23 mouse cellular contexts compared by ENCODE assay signal in genomic region chrX:136060698-136061097, GRCm38 (mm10). TPM values are rescaled to one million over a fixed set of nuclear protein-coding genes. Genes with fewer than 3 reads are reported as not detected.
DNase-seq lines count a peak whose midpoint lies in the region; ATAC-seq and TF ChIP-seq lines count a peak whose summit lies in the region.
"Had no signal": no experiment of that assay in that cellular context is flagged by ENCODE, and none has a peak within 500 bp of the region (broad histone marks: within the 10 kb centered on the region; RNA-seq: fewer than 3 reads in every experiment).

No protein-coding gene starts in this region.

- WGBS in liver, embryonic 12.5 days (ENCODE audit: insufficient replicate concordance), result 59% methylated on average over 1 of the region's 1 CpGs
- 55% methylated on average over 1 of the region's 1 CpGs for WGBS in liver, embryonic 11.5 days
- 47% methylated on average over 1 of the region's 1 CpGs for WGBS in stomach, postnatal 0 days

- TF ChIP-seq CTCF in stomach, postnatal 0 days (IDR thresholded peaks at IDR 0.05; ENCODE audit: low read depth), result no peak

- no peak for TF ChIP-seq EP300 in stomach, postnatal 0 days (optimal IDR thresholded peaks at IDR 0.05)

- no peak overlapping the region for H3K9ac ChIP-seq in liver, embryonic 12.5 days
- H3K9ac ChIP-seq in liver, embryonic 11.5 days (ENCODE audit: low read depth, low read length), result no peak overlapping the region
- no peak overlapping the region for H3K9ac ChIP-seq in stomach, postnatal 0 days (ENCODE audit: low read length)
- H3K9ac ChIP-seq: embryonic facial prominence, embryonic 13.5 days; forebrain, embryonic 12.5 days; heart, embryonic 15.5 days had no signal

- intact Hi-C loops in heart, postnatal 25 days (cut with DNase I), result no loop called here

- no peaks in the 10 kb centered on the region for H3K4me1 ChIP-seq in liver, embryonic 12.5 days
- H3K4me1 ChIP-seq in liver, embryonic 11.5 days (replicated peaks; ENCODE audit: control insufficient read depth, insufficient read depth, low read length), result no peaks in the 10 kb centered on the region
- H3K4me1 ChIP-seq in stomach, postnatal 0 days (replicated peaks; ENCODE audit: control insufficient read depth, insufficient read depth), result no peaks in the 10 kb centered on the region
- H3K4me1 ChIP-seq: embryonic facial prominence, embryonic 13.5 days; forebrain, embryonic 12.5 days; heart, embryonic 15.5 days; hindbrain, embryonic 10.5 days had no signal

- H3K27me3 ChIP-seq in liver, embryonic 12.5 days (replicated peaks), result no peaks in the 10 kb centered on the region; the same call in 1 of the 2 replicates
- no peaks in the 10 kb centered on the region for H3K27me3 ChIP-seq in liver, embryonic 11.5 days (replicated peaks; ENCODE audit: control insufficient read depth, insufficient read depth, low read length)
- no peaks in the 10 kb centered on the region for H3K27me3 ChIP-seq in stomach, postnatal 0 days (ENCODE audit: control insufficient read depth, insufficient read depth, low read length)
- H3K27me3 ChIP-seq: CH12.LX; heart, embryonic 15.5 days had no signal

- peak; percentile 54; the same call in 1 of the 2 replicates for ATAC-seq in liver, embryonic 12.5 days
- no peak for ATAC-seq in liver, embryonic 11.5 days (replicated peaks; ENCODE audit: low FRiP score)
- ATAC-seq in stomach, postnatal 0 days (ENCODE audit: low FRiP score, low TSS enrichment), result peak; percentile 90
- ATAC-seq: activated CD4-positive, CD25-positive, alpha-beta regulatory T cell, adult 4 months; forebrain, embryonic 16.5 days; Patski had no signal

- H3K36me3 ChIP-seq in liver, embryonic 12.5 days, result no peaks in the 10 kb centered on the region
- no peaks in the 10 kb centered on the region for H3K36me3 ChIP-seq in liver, embryonic 11.5 days (ENCODE audit: control insufficient read depth, insufficient read depth, low read length)
- no peaks in the 10 kb centered on the region for H3K36me3 ChIP-seq in stomach, postnatal 0 days (ENCODE audit: control insufficient read depth, insufficient read depth, low read length)
- H3K36me3 ChIP-seq: embryonic facial prominence, embryonic 13.5 days; forebrain, embryonic 12.5 days; heart, embryonic 15.5 days had no signal

- DNase-seq in liver, embryonic 11.5 days (ENCODE audit: low spot score), result no peak
- DNase-seq in lung, postnatal 36 days, result peak; percentile 23
- no peak for DNase-seq in lung, postnatal 10 days
- DNase-seq in stomach, postnatal 0 days (ENCODE audit: low spot score), result peak; percentile 13
- DNase-seq in heart, postnatal 25 days (ENCODE audit: low spot score), result no peak
- DNase-seq: adrenal gland, postnatal 14 days; cerebellum, adult 11-12 months; cerebellum, adult 9-10 months; cerebellum, postnatal 36 days; gastrocnemius, postnatal 10 days; heart, adult 2 months; heart, postnatal 14 days had no signal

- no peak overlapping the region for H3K4me2 ChIP-seq in liver, embryonic 12.5 days
- no peak overlapping the region for H3K4me2 ChIP-seq in liver, embryonic 11.5 days
- no peak overlapping the region for H3K4me2 ChIP-seq in stomach, postnatal 0 days (replicated peaks; ENCODE audit: low read depth)
- H3K4me2 ChIP-seq: embryonic facial prominence, embryonic 13.5 days; forebrain, embryonic 12.5 days; heart, embryonic 11.5 days; heart, embryonic 15.5 days had no signal

- no peak overlapping the region for H3K4me3 ChIP-seq in liver, embryonic 12.5 days
- H3K4me3 ChIP-seq in liver, embryonic 11.5 days (ENCODE audit: low read depth, low read length), result no peak overlapping the region
- no peak overlapping the region for H3K4me3 ChIP-seq in stomach, postnatal 0 days (ENCODE audit: low read depth, low read length)
- H3K4me3 ChIP-seq: embryonic facial prominence, embryonic 13.5 days; forebrain, embryonic 12.5 days; heart, adult 2 months; heart, embryonic 15.5 days; hindbrain, embryonic 10.5 days had no signal

- no peak overlapping the region for H3K27ac ChIP-seq in liver, embryonic 12.5 days
- H3K27ac ChIP-seq in liver, embryonic 11.5 days (ENCODE audit: low read depth, low read length), result no peak overlapping the region
- no peak overlapping the region for H3K27ac ChIP-seq in stomach, postnatal 0 days (replicated peaks)
- H3K27ac ChIP-seq: embryonic facial prominence, embryonic 13.5 days; forebrain, embryonic 12.5 days; heart, adult 2 months; heart, embryonic 15.5 days; hindbrain, embryonic 10.5 days had no signal

- H3K9me3 ChIP-seq in liver, embryonic 12.5 days (replicated peaks), result no peaks in the 10 kb centered on the region
- H3K9me3 ChIP-seq in liver, embryonic 11.5 days (ENCODE audit: control insufficient read depth, low read length), result no peaks in the 10 kb centered on the region
- no peaks in the 10 kb centered on the region for H3K9me3 ChIP-seq in stomach, postnatal 0 days (ENCODE audit: control insufficient read depth, low read length)
- H3K9me3 ChIP-seq: embryonic facial prominence, embryonic 13.5 days; forebrain, embryonic 12.5 days; heart, embryonic 15.5 days; hindbrain, embryonic 10.5 days had no signal

RNA-seq across cellular contexts. Expression of gene Bex2, which starts 7.3 kb away (rescaled TPM):
- polyA plus RNA-seq in liver, embryonic 12.5 days (2016; fragmentation: Nextera tagmentation; extraction: Ambion mirVana), result 191 and 194 TPM in 2 replicates
- 260 and 268 TPM in 2 replicates for polyA plus RNA-seq in liver, embryonic 11.5 days (2014; fragmentation: Nextera tagmentation; extraction: Ambion mirVana)
- polyA plus RNA-seq in stomach, postnatal 0 days (2015; fragmentation: Nextera tagmentation; extraction: Ambion mirVana), result 54.2 and 56.5 TPM in 2 replicates
- under 1 TPM in 1 of 2 experiments, not detected in 1; 0.29 TPM for total RNA-seq in heart, postnatal 25 days (2021)
- total RNA-seq: CH12.LX had no signal
- polyA plus RNA-seq: heart, adult 2 months had no signal

RNA-seq across cellular contexts. Expression of gene Nxf3, which starts 24.4 kb away (rescaled TPM):
- 0.17 and 0.20 TPM in 2 replicates for polyA plus RNA-seq in liver, embryonic 12.5 days (2016; fragmentation: Nextera tagmentation; extraction: Ambion mirVana)
- 0.23 and 0.25 TPM in 2 replicates for polyA plus RNA-seq in liver, embryonic 11.5 days (2014; fragmentation: Nextera tagmentation; extraction: Ambion mirVana)
- polyA plus RNA-seq in stomach, postnatal 0 days (2015; fragmentation: Nextera tagmentation; extraction: Ambion mirVana), result 0.06 TPM in 1 of 2 replicates, not detected in the other
- total RNA-seq in heart, postnatal 25 days (2021), result under 1 TPM in 1 of 2 experiments, not detected in 1; 0.22 TPM
- total RNA-seq: adrenal gland, adult 18-20 months; adrenal gland, postnatal 14 days; gastrocnemius, postnatal 10 days; heart, adult 2 months; heart, postnatal 14 days had no signal
- polyA plus RNA-seq: activated CD4-positive, CD25-positive, alpha-beta regulatory T cell, adult 4 months; embryonic facial prominence, embryonic 13.5 days; forebrain, embryonic 12.5 days; hindbrain, embryonic 10.5 days; Patski had no signal

RNA-seq across cellular contexts. Expression of gene Arxes1, which starts 27.5 kb away (rescaled TPM):
- polyA plus RNA-seq in liver, embryonic 12.5 days (2016; fragmentation: Nextera tagmentation; extraction: Ambion mirVana), result 18.0 and 21.2 TPM in 2 replicates
- polyA plus RNA-seq in liver, embryonic 11.5 days (2014; fragmentation: Nextera tagmentation; extraction: Ambion mirVana), result 29.4 and 32.8 TPM in 2 replicates
- 11.3 and 11.6 TPM in 2 replicates for polyA plus RNA-seq in stomach, postnatal 0 days (2015; fragmentation: Nextera tagmentation; extraction: Ambion mirVana)
- under 1 TPM; 0.81 to 0.86 TPM for total RNA-seq in heart, postnatal 25 days (2021)
- total RNA-seq: CH12.LX had no signal
- polyA plus RNA-seq: activated CD4-positive, CD25-positive, alpha-beta regulatory T cell, adult 4 months had no signal

Comparison
In these comparisons a context has a peak if more than half of its experiments do, and no peak if none do; other contexts are left out.
1. DNase-seq: peak in lung, postnatal 36 days (single experiment) and stomach, postnatal 0 days (single experiment); none in liver, embryonic 11.5 days (single experiment), lung, postnatal 10 days (single experiment) and heart, postnatal 25 days (single experiment).